Mouse (Mus musculus) lung, postnatal 0 days (tissue): ENCODE measurements around the gene Uba2.
A peak's percentile ranks its signal among the peaks of the same experiment; 100 is the strongest.

Source experiments
- CTCF ChIP-seq: IDR thresholded peaks from 2 replicates; pipeline ENCODE4 v1.5.1; 2016; ENCODE audit warnings: antibody characterized with exemption, mild to moderate bottlenecking
- EP300 ChIP-seq: IDR thresholded peaks from 2 replicates; pipeline ENCODE4 v1.6.1; 2016; ENCODE audit warnings: antibody characterized with exemption, mild to moderate bottlenecking, control low read depth

DNA sequence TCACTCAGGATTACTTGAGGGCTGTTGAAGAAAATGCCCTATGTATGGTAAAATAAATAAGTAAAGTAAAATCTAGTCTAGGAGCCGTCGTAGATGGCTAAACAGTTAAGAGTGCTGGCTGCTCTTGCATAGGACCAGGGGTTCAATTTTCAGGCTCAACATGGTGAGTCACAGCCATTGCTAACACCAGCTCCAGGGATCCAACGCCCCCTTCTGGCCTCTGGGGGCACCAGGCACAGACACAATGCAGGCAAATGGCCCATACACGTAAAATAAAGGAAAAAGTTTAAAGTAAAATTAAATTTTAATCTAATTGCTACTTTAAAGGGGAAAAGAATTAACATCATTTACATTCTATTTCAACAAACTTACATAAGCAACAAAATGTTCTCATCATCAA lies 2.5 kb downstream of the Uba2 start:
- peak; percentile 67 for TF ChIP-seq CTCF
- TF ChIP-seq EP300: no peak
